Mouse (Mus musculus) CD4-positive helper T cell, adult 2 months (primary cell): ENCODE results near the gene Adamts6.

Experiments used
- DNase-seq: peaks from one replicate; pipeline ENCODE4 v3.0.0-alpha.2; 2012; ENCODE audit warnings: low read depth, missing footprints, low spot score

Adamts6 gene

GRCm38 (mm10) chr13:104460287-104460686, 172.7 kb downstream of the Adamts6 start:
- DNase-seq: no peak

GRCm38 (mm10) chr13:104468061-104468460, 180.4 kb downstream of the Adamts6 start:
- no peak for DNase-seq

GRCm38 (mm10) chr13:104476285-104476956, 188.8 kb downstream of the Adamts6 start:
- no peak for DNase-seq

- no peak for DNase-seq
Observed at GRCm38 (mm10) chr13:104482426-104483089, 194.9 kb downstream of the Adamts6 start.

GRCm38 (mm10) chr13:104483111-104483722, 195.6 kb downstream of the Adamts6 start:
- DNase-seq: no peak

GRCm38 (mm10) chr13:104491046-104491811, 203.6 kb downstream of the Adamts6 start:
- DNase-seq: no peak

GRCm38 (mm10) chr13:104493466-104493993, 205.9 kb downstream of the Adamts6 start:
- no peak for DNase-seq

GRCm38 (mm10) chr13:104494200-104494873, 206.7 kb downstream of the Adamts6 start:
- no peak for DNase-seq

- no peak for DNase-seq
Observed at GRCm38 (mm10) chr13:104497592-104497991, 210.0 kb downstream of the Adamts6 start.

- no peak for DNase-seq
Observed at GRCm38 (mm10) chr13:104498669-104499068, 211.0 kb downstream of the Adamts6 start.

GRCm38 (mm10) chr13:104499116-104500040, 211.7 kb downstream of the Adamts6 start:
- DNase-seq: no peak

GRCm38 (mm10) chr13:104502406-104502805, 214.8 kb downstream of the Adamts6 start:
- DNase-seq: no peak

- DNase-seq: no peak
Observed at GRCm38 (mm10) chr13:104504043-104504442, 216.4 kb downstream of the Adamts6 start.

- no peak for DNase-seq
Observed at GRCm38 (mm10) chr13:104506165-104506875, 218.7 kb downstream of the Adamts6 start.

- DNase-seq: no peak
Observed at GRCm38 (mm10) chr13:104507671-104508070, 220.0 kb downstream of the Adamts6 start.

GRCm38 (mm10) chr13:104509561-104510493, 222.2 kb downstream of the Adamts6 start:
- DNase-seq: no peak

- no peak for DNase-seq
Observed at GRCm38 (mm10) chr13:104510766-104511165, 223.1 kb downstream of the Adamts6 start.

- no peak for DNase-seq
Observed at GRCm38 (mm10) chr13:104515054-104515453, 227.4 kb downstream of the Adamts6 start.
